Mouse (Mus musculus): ENCODE data around the gene Camta1.

- TF ChIP-seq GATA1 (IDR thresholded peaks at IDR 0.05; ENCODE audit: low read length) (no peak), TAL1 (IDR thresholded peaks at IDR 0.05; ENCODE audit: low read length) (no peak)
These were observed 454.5 kb downstream of the Camta1 start for GRCm38 (mm10) chr4:151407129-151407528.
